Comparison of ENCODE assay signal across 25 mouse cellular contexts in genomic region chr2:156784891-156785290, GRCm38 (mm10). TPM values are rescaled to one million over a fixed set of nuclear protein-coding genes. Genes with fewer than 3 reads are reported as not detected.
DNase-seq lines count a peak whose midpoint lies in the region; ATAC-seq and TF ChIP-seq lines count a peak whose summit lies in the region.
"Had no signal": no experiment of that assay in that cellular context is flagged by ENCODE, and none has a peak within 500 bp of the region (broad histone marks: within the 10 kb centered on the region; RNA-seq: fewer than 3 reads in every experiment).

No protein-coding gene starts in this region.

- no peak for ATAC-seq in intestine, embryonic 14.5 days (replicated peaks; ENCODE audit: low FRiP score, low TSS enrichment, low read depth)
- ATAC-seq in intestine, postnatal 0 days, result no peak
- no peak for ATAC-seq in stomach, postnatal 0 days (ENCODE audit: low FRiP score, low TSS enrichment)
- ATAC-seq: activated CD4-positive, CD25-positive, alpha-beta regulatory T cell, adult 4 months; CD4-positive, CD25-positive, alpha-beta regulatory T cell, adult 4 months; forebrain, embryonic 13.5 days; forebrain, embryonic 16.5 days; hindbrain, embryonic 16.5 days had no signal

- H3K9ac ChIP-seq in intestine, embryonic 14.5 days (ENCODE audit: low read length), result no peak overlapping the region
- no peak overlapping the region for H3K9ac ChIP-seq in intestine, postnatal 0 days (ENCODE audit: low read depth, low read length)
- H3K9ac ChIP-seq in stomach, postnatal 0 days (ENCODE audit: low read length), result no peak overlapping the region
- H3K9ac ChIP-seq: forebrain, embryonic 13.5 days; heart, embryonic 15.5 days; hindbrain, embryonic 13.5 days had no signal

- H3K27me3 ChIP-seq in intestine, embryonic 14.5 days (replicated peaks; ENCODE audit: control insufficient read depth, insufficient read depth, low read length), result no peaks in the 10 kb centered on the region
- H3K27me3 ChIP-seq in intestine, postnatal 0 days (replicated peaks; ENCODE audit: control insufficient read depth, insufficient read depth, low read length), result no peaks in the 10 kb centered on the region
- H3K27me3 ChIP-seq in stomach, postnatal 0 days (ENCODE audit: control insufficient read depth, insufficient read depth, low read length), result no peaks in the 10 kb centered on the region
- H3K27me3 ChIP-seq: forebrain, embryonic 13.5 days; heart, embryonic 15.5 days; hindbrain, embryonic 13.5 days had no signal

- no peak for TF ChIP-seq EP300 in stomach, postnatal 0 days (optimal IDR thresholded peaks at IDR 0.05)

- H3K27ac ChIP-seq in intestine, embryonic 14.5 days (ENCODE audit: low read depth), result no peak overlapping the region
- H3K27ac ChIP-seq in intestine, postnatal 0 days (ENCODE audit: low read depth, low read length), result no peak overlapping the region
- no peak overlapping the region for H3K27ac ChIP-seq in stomach, postnatal 0 days (replicated peaks)
- H3K27ac ChIP-seq: forebrain, embryonic 10.5 days; forebrain, embryonic 13.5 days; hindbrain, embryonic 10.5 days; hindbrain, embryonic 13.5 days had no signal

- no peak for TF ChIP-seq CTCF in intestine, postnatal 0 days (IDR thresholded peaks at IDR 0.05; ENCODE audit: low read depth)
- TF ChIP-seq CTCF in stomach, postnatal 0 days (IDR thresholded peaks at IDR 0.05; ENCODE audit: low read depth), result no peak

- peak; percentile 29 for DNase-seq in intestine, embryonic 14.5 days (ENCODE audit: low spot score)
- peak; percentile 38 for DNase-seq in testis, postnatal 10 days (ENCODE audit: low spot score)
- no peak for DNase-seq in testis, postnatal 14 days (ENCODE audit: low spot score)
- DNase-seq in stomach, postnatal 0 days (ENCODE audit: low spot score), result peak; percentile 4
- no peak for DNase-seq in cerebellum, adult 8-10 months
- DNase-seq: adrenal gland, adult 8-10 months; adrenal gland, postnatal 25 days; cerebellum, adult 11-12 months; cerebellum, adult 9-10 months; cerebellum, postnatal 14 days; gastrocnemius, postnatal 10 days; gastrocnemius, postnatal 36 days; heart, adult 18-20 months; heart, postnatal 10 days; heart, postnatal 36 days had no signal

- WGBS in intestine, embryonic 14.5 days, result 84% methylated on average over 2 of the region's 2 CpGs
- WGBS in intestine, postnatal 0 days, result 87% methylated on average over 2 of the region's 2 CpGs
- WGBS in stomach, postnatal 0 days, result 86% methylated on average over 2 of the region's 2 CpGs

- no peak overlapping the region for H3K4me3 ChIP-seq in intestine, embryonic 14.5 days (ENCODE audit: low read depth, low read length)
- H3K4me3 ChIP-seq in intestine, postnatal 0 days (ENCODE audit: low read depth, low read length), result no peak overlapping the region
- H3K4me3 ChIP-seq in stomach, postnatal 0 days (ENCODE audit: low read depth, low read length), result no peak overlapping the region
- H3K4me3 ChIP-seq: forebrain, embryonic 10.5 days; forebrain, embryonic 13.5 days; heart, embryonic 15.5 days; hindbrain, embryonic 10.5 days; hindbrain, embryonic 13.5 days had no signal

- no peaks in the 10 kb centered on the region for H3K9me3 ChIP-seq in intestine, embryonic 14.5 days (ENCODE audit: control insufficient read depth, low read length)
- H3K9me3 ChIP-seq in intestine, postnatal 0 days (ENCODE audit: control insufficient read depth), result no peaks in the 10 kb centered on the region
- no peaks in the 10 kb centered on the region for H3K9me3 ChIP-seq in stomach, postnatal 0 days (ENCODE audit: control insufficient read depth, low read length)
- H3K9me3 ChIP-seq: forebrain, embryonic 13.5 days; heart, embryonic 15.5 days had no signal

- H3K4me1 ChIP-seq in intestine, embryonic 14.5 days (replicated peaks; ENCODE audit: control insufficient read depth, insufficient read depth, low read length), result peaks cover 9% of the 10 kb centered on the region
- H3K4me1 ChIP-seq in intestine, postnatal 0 days (replicated peaks; ENCODE audit: control insufficient read depth, insufficient read depth, low read length), result no peaks in the 10 kb centered on the region
- no peaks in the 10 kb centered on the region for H3K4me1 ChIP-seq in stomach, postnatal 0 days (replicated peaks; ENCODE audit: control insufficient read depth, insufficient read depth)
- H3K4me1 ChIP-seq: forebrain, embryonic 13.5 days had no signal

- no peak overlapping the region for H3K4me2 ChIP-seq in intestine, embryonic 14.5 days (ENCODE audit: low read length)
- H3K4me2 ChIP-seq in intestine, postnatal 0 days (replicated peaks; ENCODE audit: low read depth), result no peak overlapping the region
- no peak overlapping the region for H3K4me2 ChIP-seq in stomach, postnatal 0 days (replicated peaks; ENCODE audit: low read depth)
- H3K4me2 ChIP-seq: forebrain, embryonic 13.5 days; heart, embryonic 15.5 days; hindbrain, embryonic 13.5 days had no signal

- H3K36me3 ChIP-seq in intestine, embryonic 14.5 days (ENCODE audit: control insufficient read depth, insufficient read depth, low read length), result peaks cover 6% of the 10 kb centered on the region; the same call in 1 of the 2 replicates
- H3K36me3 ChIP-seq in intestine, postnatal 0 days (ENCODE audit: control insufficient read depth, insufficient read depth), result peaks cover 4% of the 10 kb centered on the region; the same call in 1 of the 2 replicates
- 0 out of 2 replicates have a peak, but pooled peaks cover 2% of the 10 kb centered on the region for H3K36me3 ChIP-seq in stomach, postnatal 0 days (ENCODE audit: control insufficient read depth, insufficient read depth, low read length)
- H3K36me3 ChIP-seq: forebrain, embryonic 10.5 days; hindbrain, embryonic 10.5 days; hindbrain, embryonic 13.5 days had no signal

RNA-seq across cellular contexts. Expression of gene Myl9, which starts 9.7 kb away (rescaled TPM):
- 1,449 and 1,579 TPM in 2 replicates for polyA plus RNA-seq in intestine, embryonic 14.5 days (2014; fragmentation: Nextera tagmentation; extraction: Ambion mirVana)
- 1,325 and 1,382 TPM in 2 replicates for polyA plus RNA-seq in intestine, postnatal 0 days (2015; fragmentation: Nextera tagmentation; extraction: Ambion mirVana)
- 2,268 and 2,333 TPM in 2 replicates for polyA plus RNA-seq in stomach, postnatal 0 days (2015; fragmentation: Nextera tagmentation; extraction: Ambion mirVana)
- polyA plus RNA-seq: activated CD4-positive, CD25-positive, alpha-beta regulatory T cell, adult 4 months; CD4-positive, CD25-positive, alpha-beta regulatory T cell, adult 4 months had no signal

RNA-seq across cellular contexts. Expression of gene Tgif2, which starts 54.9 kb away (rescaled TPM):
- 61.4 and 63.5 TPM in 2 replicates for polyA plus RNA-seq in intestine, embryonic 14.5 days (2014; fragmentation: Nextera tagmentation; extraction: Ambion mirVana)
- polyA plus RNA-seq in intestine, postnatal 0 days (2015; fragmentation: Nextera tagmentation; extraction: Ambion mirVana), result 6.4 and 7.0 TPM in 2 replicates
- polyA plus RNA-seq in stomach, postnatal 0 days (2015; fragmentation: Nextera tagmentation; extraction: Ambion mirVana), result 11.9 and 13.3 TPM in 2 replicates

Comparison
In these comparisons a context has a peak if more than half of its experiments do, and no peak if none do; other contexts are left out.
1. DNase-seq: peak in intestine, embryonic 14.5 days (single experiment), testis, postnatal 10 days (single experiment) and stomach, postnatal 0 days (single experiment); none in testis, postnatal 14 days (single experiment) and cerebellum, adult 8-10 months (single experiment).